Mouse (Mus musculus) small intestine, adult 2 months (tissue): ENCODE data around the gene Adamts4.

ENCODE experiments used
- CTCF ChIP-seq: fragments of 200-500 bp; IDR thresholded peaks from 2 replicates; pipeline ENCODE4 v1.5.1; 2012; ENCODE audit warnings: low read depth, mild to moderate bottlenecking, control low read depth, inconsistent platforms, low read length, moderate library complexity, mixed read lengths; ENCODE audit not compliant: insufficient replicate concordance, insufficient read length; ENCODE audit errors: extremely low read depth
- POLR2A ChIP-seq: fragments of 200-500 bp; IDR thresholded peaks from 2 replicates; pipeline ENCODE4 v1.6.1; 2012; ENCODE audit warnings: low read depth, mild to moderate bottlenecking, control low read depth, inconsistent platforms, low read length, moderate library complexity

DNA sequence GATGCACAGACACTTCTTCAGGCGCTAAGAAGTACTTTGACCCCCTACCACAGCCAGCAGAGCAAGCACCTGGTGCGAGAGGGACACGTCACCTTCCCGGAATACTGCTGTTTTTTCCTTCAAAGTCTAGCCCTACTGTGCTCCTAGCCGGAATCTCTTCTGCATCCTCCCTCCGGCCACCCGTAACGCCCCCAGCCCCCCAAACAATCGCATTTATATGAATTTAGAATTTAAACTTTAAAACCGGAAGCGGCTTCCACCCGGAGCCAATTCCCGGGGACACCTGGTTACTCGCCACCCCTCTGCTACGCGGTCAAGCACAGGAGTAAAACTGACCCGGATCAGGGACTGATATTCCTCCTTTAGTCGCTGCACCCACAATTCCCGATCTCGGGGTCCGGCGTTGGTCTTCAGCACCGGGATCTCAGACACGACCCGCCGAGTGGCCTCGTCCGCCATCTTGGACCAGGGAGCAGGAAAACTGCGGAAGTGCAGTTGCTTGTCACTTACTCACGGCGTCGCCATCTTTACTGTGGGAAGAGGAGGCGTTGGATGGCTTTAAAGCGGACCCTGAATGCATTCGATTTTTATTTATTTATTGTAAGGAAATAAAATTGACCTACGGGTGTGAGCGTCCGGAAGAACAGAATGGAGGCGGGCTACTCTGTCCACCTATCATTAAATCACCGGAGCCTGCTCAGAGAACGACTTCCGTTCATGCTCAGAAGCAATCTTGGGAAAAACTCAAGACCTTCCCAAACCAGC lies 44.3 kb downstream of the Adamts4 start, which contains the start of gene Ufc1:
- TF ChIP-seq POLR2A (peak; percentile 57), CTCF (no peak)
